Mouse (Mus musculus) limb, embryonic 13.5 days (tissue): Measurements from ENCODE around the gene Jun. TPM values are rescaled to one million over a fixed set of nuclear protein-coding genes. Genes with fewer than 3 reads are reported as not detected.

ENCODE experiments used
- ATAC-seq: fragments of 200-750 bp; cut with Nextera tagmentation; 2 replicates; pipeline ENCODE4 v1.8.0; 2017; ENCODE audit warnings: low read depth, moderate number of reproducible peaks, moderate TSS enrichment; ENCODE audit not compliant: low FRiP score
- H3K27ac ChIP-seq: fragments of 300-500 bp; sonication (generic); 2 replicates; pipeline ENCODE4 v1.5.1; 2015; ENCODE audit warnings: inconsistent platforms, mild to moderate bottlenecking, moderate library complexity
- H3K27me3 ChIP-seq: fragments of 300-500 bp; sonication (generic); 2 replicates; pipeline ENCODE4 v1.6.1; 2015; ENCODE audit warnings: mild to moderate bottlenecking, inconsistent platforms
- H3K36me3 ChIP-seq: fragments of 300-500 bp; sonication (generic); 2 replicates; pipeline ENCODE4 v1.6.1; 2015; ENCODE audit warnings: inconsistent platforms, mild to moderate bottlenecking, moderate library complexity
- H3K4me1 ChIP-seq: fragments of 300-500 bp; sonication (generic); 2 replicates; pipeline ENCODE4 v1.6.1; 2015; ENCODE audit warnings: inconsistent platforms
- H3K4me2 ChIP-seq: fragments of 300-500 bp; sonication (generic); replicated peaks from 2 replicates; pipeline ENCODE4 v1.6.1; 2015; ENCODE audit warnings: inconsistent platforms, mild to moderate bottlenecking, moderate library complexity
- H3K4me3 ChIP-seq: fragments of 300-500 bp; sonication (generic); 2 replicates; pipeline ENCODE4 v1.5.1; 2015; ENCODE audit warnings: moderate library complexity, mild to moderate bottlenecking, inconsistent platforms
- H3K9ac ChIP-seq: fragments of 300-500 bp; sonication (generic); 2 replicates; pipeline ENCODE4 v1.6.1; 2015; ENCODE audit warnings: mild to moderate bottlenecking, inconsistent platforms
- H3K9me3 ChIP-seq: fragments of 300-500 bp; sonication (generic); 2 replicates; pipeline ENCODE4 v1.6.1; 2016; ENCODE audit warnings: inconsistent platforms
- WGBS: fragments of 180-500 bp; shearing (Covaris S2); methylation state at CpG from one replicate; pipeline ENCODE4 v1.1.7; 2015; 5-methylcytosine and 5-hydroxymethylcytosine counted together
- polyA plus RNA-seq: library from polyadenylated mRNA; unstranded; fragments of >200 nt; fragmentation: Nextera tagmentation; extraction: Ambion mirVana; gene quantifications from 2 replicates; pipeline ENCODE4 v1.2.1, GENCODE M21; 2015

The Jun gene
- polyA plus RNA-seq, 1 experiment from 2014 or later: 101 TPM

- no peaks in the 10 kb centered on the region for H3K27me3 ChIP-seq
- H3K9ac ChIP-seq: peak overlapping the region; percentile 97
- under 1% methylated on average over 34 of the region's 34 CpGs for WGBS
- peak overlapping the region; percentile 93 for H3K4me2 ChIP-seq
- no peaks in the 10 kb centered on the region for H3K36me3 ChIP-seq
- no peaks in the 10 kb centered on the region for H3K9me3 ChIP-seq
- peaks cover 24% of the 10 kb centered on the region for H3K4me1 ChIP-seq
- peak overlapping the region; percentile 97 for H3K27ac ChIP-seq
- H3K4me3 ChIP-seq: peak overlapping the region; percentile 82
- no peak for ATAC-seq
These were observed 2.0 kb downstream of the Jun start for GRCm38 (mm10) chr4:95049884-95050517.

GRCm38 (mm10) chr4:95049153-95049552, 2.9 kb downstream of the Jun start:
- H3K9me3 ChIP-seq: no peaks in the 10 kb centered on the region
- peak overlapping the region; percentile 54; the same call in 1 of the 2 replicates for H3K9ac ChIP-seq
- H3K4me1 ChIP-seq: peaks cover 18% of the 10 kb centered on the region
- H3K36me3 ChIP-seq: no peaks in the 10 kb centered on the region
- peak overlapping the region; percentile 82 for H3K4me3 ChIP-seq
- no peak for ATAC-seq
- 48% methylated on average over 2 of the region's 2 CpGs for WGBS
- no peak overlapping the region for H3K27ac ChIP-seq
- no peaks in the 10 kb centered on the region for H3K27me3 ChIP-seq
- H3K4me2 ChIP-seq: peak overlapping the region; percentile 93

GRCm38 (mm10) chr4:95048731-95049100, 3.3 kb downstream of the Jun start:
- H3K4me1 ChIP-seq: peaks cover 16% of the 10 kb centered on the region; the same call in 1 of the 2 replicates
- ATAC-seq: no peak
- no peak overlapping the region; the same call in 1 of the 2 replicates for H3K9ac ChIP-seq
- no peaks in the 10 kb centered on the region for H3K36me3 ChIP-seq
- no peak overlapping the region for H3K27ac ChIP-seq
- H3K9me3 ChIP-seq: no peaks in the 10 kb centered on the region
- H3K4me2 ChIP-seq: peak overlapping the region; percentile 93
- no peaks in the 10 kb centered on the region for H3K27me3 ChIP-seq
- H3K4me3 ChIP-seq: peak overlapping the region; percentile 82
- 79% methylated on average over 4 of the region's 4 CpGs for WGBS

GRCm38 (mm10) chr4:95048021-95048730, 3.8 kb downstream of the Jun start:
- ATAC-seq: no peak
- Histone ChIP-seq H3K27me3 (no peaks in the 10 kb centered on the region), H3K4me2 (peak overlapping the region; percentile 93), H3K36me3 (no peaks in the 10 kb centered on the region), H3K9ac (0 out of 2 replicates have a peak overlapping the region, but pooled peaks have one; percentile 21), H3K4me1 (peaks cover 16% of the 10 kb centered on the region; the same call in 1 of the 2 replicates), H3K9me3 (no peaks in the 10 kb centered on the region), H3K4me3 (peak overlapping the region; percentile 82), H3K27ac (no peak overlapping the region)
- WGBS: 42% methylated on average over 5 of the region's 5 CpGs

- Histone ChIP-seq H3K27ac (no peak overlapping the region), H3K4me3 (no peak overlapping the region), H3K9ac (no peak overlapping the region), H3K4me2 (no peak overlapping the region), H3K27me3 (no peaks in the 10 kb centered on the region), H3K36me3 (no peaks in the 10 kb centered on the region), H3K9me3 (no peaks in the 10 kb centered on the region), H3K4me1 (peaks cover 16% of the 10 kb centered on the region; the same call in 1 of the 2 replicates)
- 39% methylated on average over 1 of the region's 1 CpGs for WGBS
- no peak for ATAC-seq
These were observed 6.9 kb downstream of the Jun start for GRCm38 (mm10) chr4:95045133-95045532.

GRCm38 (mm10) chr4:95044721-95045120, 7.3 kb downstream of the Jun start:
- Histone ChIP-seq H3K27me3 (no peaks in the 10 kb centered on the region), H3K4me3 (no peak overlapping the region), H3K9ac (no peak overlapping the region), H3K27ac (no peak overlapping the region), H3K4me2 (no peak overlapping the region), H3K36me3 (no peaks in the 10 kb centered on the region), H3K9me3 (no peaks in the 10 kb centered on the region), H3K4me1 (peaks cover 16% of the 10 kb centered on the region; the same call in 1 of the 2 replicates)
- WGBS: 71% methylated on average over 6 of the region's 6 CpGs
- ATAC-seq: no peak

- 39% methylated on average over 5 of the region's 5 CpGs for WGBS
- ATAC-seq: 0 out of 2 replicates have a peak, but pooled peaks have one; percentile 69
- H3K27ac ChIP-seq: no peak overlapping the region
These were observed 14.0 kb downstream of the Jun start for GRCm38 (mm10) chr4:95038024-95038423.

GRCm38 (mm10) chr4:95031158-95031557, 20.9 kb downstream of the Jun start:
- H3K27me3 ChIP-seq: no peaks in the 10 kb centered on the region
- H3K4me2 ChIP-seq: no peak overlapping the region
- 60% methylated on average over 4 of the region's 4 CpGs for WGBS
- H3K4me1 ChIP-seq: no peaks in the 10 kb centered on the region
- no peak for ATAC-seq
- H3K9me3 ChIP-seq: no peaks in the 10 kb centered on the region
- H3K36me3 ChIP-seq: no peaks in the 10 kb centered on the region
- H3K4me3 ChIP-seq: no peak overlapping the region
- no peak overlapping the region for H3K9ac ChIP-seq
- H3K27ac ChIP-seq: no peak overlapping the region

More at GRCm38 (mm10) chr4:95038024-95038423, 14.0 kb downstream of the Jun start:
- Histone ChIP-seq H3K9ac (no peak overlapping the region), H3K9me3 (no peaks in the 10 kb centered on the region), H3K4me2 (no peak overlapping the region), H3K4me3 (no peak overlapping the region), H3K27me3 (no peaks in the 10 kb centered on the region), H3K4me1 (peaks cover 7% of the 10 kb centered on the region), H3K36me3 (no peaks in the 10 kb centered on the region)

- 82% methylated on average over 16 of the region's 16 CpGs for WGBS
These were observed 26.0 kb downstream of the Jun start for GRCm38 (mm10) chr4:95025847-95026600.

GRCm38 (mm10) chr4:95023350-95023953, 28.6 kb downstream of the Jun start:
- Histone ChIP-seq H3K27me3 (no peaks in the 10 kb centered on the region), H3K4me3 (no peak overlapping the region), H3K27ac (no peak overlapping the region), H3K9me3 (no peaks in the 10 kb centered on the region), H3K4me2 (no peak overlapping the region), H3K4me1 (0 out of 2 replicates have a peak, but pooled peaks cover 7% of the 10 kb centered on the region), H3K9ac (no peak overlapping the region), H3K36me3 (no peaks in the 10 kb centered on the region)
- ATAC-seq: no peak
- 88% methylated on average over 12 of the region's 12 CpGs for WGBS

More at GRCm38 (mm10) chr4:95025847-95026600, 26.0 kb downstream of the Jun start:
- no peaks in the 10 kb centered on the region for H3K4me1 ChIP-seq
- ATAC-seq: no peak
- H3K4me2 ChIP-seq: no peak overlapping the region
- H3K27me3 ChIP-seq: no peaks in the 10 kb centered on the region
- no peak overlapping the region for H3K4me3 ChIP-seq
- H3K9ac ChIP-seq: no peak overlapping the region
- no peaks in the 10 kb centered on the region for H3K9me3 ChIP-seq
- no peaks in the 10 kb centered on the region for H3K36me3 ChIP-seq
- no peak overlapping the region for H3K27ac ChIP-seq

- ATAC-seq: no peak
- WGBS: 78% methylated on average over 12 of the region's 12 CpGs
- H3K4me1 ChIP-seq: 0 out of 2 replicates have a peak, but pooled peaks cover 7% of the 10 kb centered on the region
- no peaks in the 10 kb centered on the region for H3K27me3 ChIP-seq
- H3K9ac ChIP-seq: no peak overlapping the region
- H3K27ac ChIP-seq: no peak overlapping the region
- no peaks in the 10 kb centered on the region for H3K36me3 ChIP-seq
- H3K4me2 ChIP-seq: no peak overlapping the region
- H3K4me3 ChIP-seq: no peak overlapping the region
- H3K9me3 ChIP-seq: no peaks in the 10 kb centered on the region
These were observed 30.1 kb downstream of the Jun start for GRCm38 (mm10) chr4:95021649-95022637.
